Comparison of ENCODE assay signal across 13 mouse cellular contexts in the genomic region with DNA sequence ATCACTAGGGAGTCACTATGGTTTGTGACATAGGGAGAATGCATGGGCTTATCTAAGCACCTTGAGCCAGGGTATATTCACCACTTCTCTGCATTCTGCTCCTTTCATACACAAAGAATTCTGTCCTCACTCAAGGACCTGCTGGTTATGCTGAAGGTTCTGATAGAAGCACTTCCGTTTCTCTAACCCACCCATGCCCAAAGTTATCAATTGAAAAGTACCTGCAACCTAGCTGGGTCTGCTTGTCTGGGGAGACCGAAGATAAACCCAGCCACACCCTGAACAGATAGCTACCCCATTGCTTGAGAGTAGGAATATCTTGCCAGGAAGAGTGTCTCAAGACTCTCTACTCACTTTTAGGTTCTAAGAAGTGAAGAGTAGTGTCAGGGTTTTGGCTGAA.
DNase-seq lines count a peak whose midpoint lies in the region; ATAC-seq and TF ChIP-seq lines count a peak whose summit lies in the region.
"Had no signal": no experiment of that assay in that cellular context is flagged by ENCODE, and none has a peak within 500 bp of the region (broad histone marks: within the 10 kb centered on the region; RNA-seq: fewer than 3 reads in every experiment).

No protein-coding gene starts in this region.

- no peak for DNase-seq in liver, embryonic 11.5 days (ENCODE audit: low spot score)
- DNase-seq in midbrain, postnatal 0 days (ENCODE audit: low spot score), result no peak
- no peak for DNase-seq in kidney, postnatal 4 days
- DNase-seq in layer of hippocampus, adult 18-20 months (ENCODE audit: low spot score in 2 of 2), result no peak
- DNase-seq: adrenal gland, postnatal 14 days; cerebellum, adult 9-11 months; gastrocnemius, postnatal 14 days; left cerebral cortex, postnatal 4 days had no signal

- H3K27me3 ChIP-seq in forebrain, embryonic 12.5 days, result no peaks in the 10 kb centered on the region
- no peaks in the 10 kb centered on the region for H3K27me3 ChIP-seq in forebrain, embryonic 16.5 days (replicated peaks; ENCODE audit: control insufficient read depth, insufficient read depth, low read length)
- H3K27me3 ChIP-seq in intestine, embryonic 15.5 days (replicated peaks), result no peaks in the 10 kb centered on the region
- no peaks in the 10 kb centered on the region for H3K27me3 ChIP-seq in intestine, embryonic 16.5 days (replicated peaks; ENCODE audit: control insufficient read depth, insufficient read depth, low read length)
- H3K27me3 ChIP-seq in liver, embryonic 11.5 days (replicated peaks; ENCODE audit: control insufficient read depth, insufficient read depth, low read length), result no peaks in the 10 kb centered on the region
- H3K27me3 ChIP-seq in midbrain, postnatal 0 days (ENCODE audit: insufficient read depth, low read length), result no peaks in the 10 kb centered on the region
- H3K27me3 ChIP-seq: kidney, embryonic 15.5 days had no signal

- H3K9ac ChIP-seq in forebrain, embryonic 12.5 days, result no peak overlapping the region
- no peak overlapping the region for H3K9ac ChIP-seq in forebrain, embryonic 16.5 days (replicated peaks; ENCODE audit: low read depth, low read length)
- H3K9ac ChIP-seq in intestine, embryonic 15.5 days, result no peak overlapping the region
- H3K9ac ChIP-seq in intestine, embryonic 16.5 days (ENCODE audit: low read depth, low read length), result no peak overlapping the region
- peak overlapping the region; percentile 49; the same call in 1 of the 2 replicates for H3K9ac ChIP-seq in liver, embryonic 11.5 days (ENCODE audit: low read depth, low read length)
- H3K9ac ChIP-seq in midbrain, postnatal 0 days (replicated peaks; ENCODE audit: low read length, poor library complexity, severe bottlenecking), result no peak overlapping the region
- H3K9ac ChIP-seq: kidney, embryonic 15.5 days had no signal

- WGBS in forebrain, embryonic 12.5 days, result 98% methylated on average over 2 of the region's 2 CpGs
- WGBS in forebrain, embryonic 16.5 days, result 92% methylated on average over 2 of the region's 2 CpGs
- WGBS in intestine, embryonic 15.5 days, result 81% methylated on average over 2 of the region's 2 CpGs
- 80% methylated on average over 2 of the region's 2 CpGs for WGBS in intestine, embryonic 16.5 days
- WGBS in liver, embryonic 11.5 days, result 52% methylated on average over 2 of the region's 2 CpGs
- WGBS in midbrain, postnatal 0 days, result 81% methylated on average over 2 of the region's 2 CpGs

- no peaks in the 10 kb centered on the region for H3K9me3 ChIP-seq in forebrain, embryonic 12.5 days
- no peaks in the 10 kb centered on the region for H3K9me3 ChIP-seq in forebrain, embryonic 16.5 days (ENCODE audit: control insufficient read depth, low read length)
- H3K9me3 ChIP-seq in intestine, embryonic 15.5 days, result no peaks in the 10 kb centered on the region
- no peaks in the 10 kb centered on the region for H3K9me3 ChIP-seq in intestine, embryonic 16.5 days (ENCODE audit: control insufficient read depth, low read length)
- no peaks in the 10 kb centered on the region for H3K9me3 ChIP-seq in liver, embryonic 11.5 days (ENCODE audit: control insufficient read depth, low read length)
- no peaks in the 10 kb centered on the region for H3K9me3 ChIP-seq in midbrain, postnatal 0 days (ENCODE audit: low read length)
- H3K9me3 ChIP-seq: kidney, embryonic 15.5 days had no signal

- 0 out of 2 replicates have a peak, but pooled peaks cover 13% of the 10 kb centered on the region for H3K36me3 ChIP-seq in forebrain, embryonic 12.5 days (replicated peaks)
- no peaks in the 10 kb centered on the region for H3K36me3 ChIP-seq in forebrain, embryonic 16.5 days (ENCODE audit: control insufficient read depth, insufficient read depth)
- H3K36me3 ChIP-seq in intestine, embryonic 15.5 days, result no peaks in the 10 kb centered on the region
- H3K36me3 ChIP-seq in intestine, embryonic 16.5 days (ENCODE audit: control insufficient read depth, insufficient read depth, low read length), result no peaks in the 10 kb centered on the region
- no peaks in the 10 kb centered on the region; the same call in 1 of the 2 replicates for H3K36me3 ChIP-seq in liver, embryonic 11.5 days (ENCODE audit: control insufficient read depth, insufficient read depth, low read length)
- no peaks in the 10 kb centered on the region for H3K36me3 ChIP-seq in midbrain, postnatal 0 days (ENCODE audit: insufficient read depth, low read length)

- H3K27ac ChIP-seq in forebrain, embryonic 12.5 days, result peak overlapping the region; percentile 19; the same call in 1 of the 2 replicates
- H3K27ac ChIP-seq in forebrain, embryonic 16.5 days (ENCODE audit: low read length), result no peak overlapping the region
- H3K27ac ChIP-seq in intestine, embryonic 15.5 days, result peak overlapping the region; percentile 42; the same call in 1 of the 2 replicates
- no peak overlapping the region for H3K27ac ChIP-seq in intestine, embryonic 16.5 days (ENCODE audit: low read length)
- H3K27ac ChIP-seq in liver, embryonic 11.5 days (ENCODE audit: low read depth, low read length), result peak overlapping the region; percentile 95
- peak overlapping the region; percentile 74 for H3K27ac ChIP-seq in midbrain, postnatal 0 days (ENCODE audit: low read depth, low read length)
- H3K27ac ChIP-seq: kidney, embryonic 15.5 days had no signal

- no peak for TF ChIP-seq CTCF in midbrain, postnatal 0 days (IDR thresholded peaks at IDR 0.05)

- H3K4me2 ChIP-seq in forebrain, embryonic 12.5 days, result no peak overlapping the region
- H3K4me2 ChIP-seq in forebrain, embryonic 16.5 days (ENCODE audit: low read length), result no peak overlapping the region
- no peak overlapping the region for H3K4me2 ChIP-seq in intestine, embryonic 15.5 days (replicated peaks)
- H3K4me2 ChIP-seq in intestine, embryonic 16.5 days (ENCODE audit: low read depth, low read length), result no peak overlapping the region
- peak overlapping the region; percentile 38 for H3K4me2 ChIP-seq in liver, embryonic 11.5 days
- no peak overlapping the region for H3K4me2 ChIP-seq in midbrain, postnatal 0 days (ENCODE audit: low read depth, low read length, poor library complexity, severe bottlenecking)
- H3K4me2 ChIP-seq: kidney, embryonic 15.5 days had no signal

- ATAC-seq in forebrain, embryonic 12.5 days (ENCODE audit: low FRiP score), result no peak
- no peak for ATAC-seq in forebrain, embryonic 16.5 days
- no peak for ATAC-seq in intestine, embryonic 15.5 days
- no peak for ATAC-seq in intestine, embryonic 16.5 days
- ATAC-seq in liver, embryonic 11.5 days (replicated peaks; ENCODE audit: low FRiP score), result peak; percentile 90
- ATAC-seq in midbrain, postnatal 0 days (ENCODE audit: low FRiP score), result no peak

- peaks cover 45% of the 10 kb centered on the region for H3K4me1 ChIP-seq in forebrain, embryonic 12.5 days
- peaks cover 29% of the 10 kb centered on the region for H3K4me1 ChIP-seq in forebrain, embryonic 16.5 days (replicated peaks; ENCODE audit: control insufficient read depth, insufficient read depth, low read length)
- H3K4me1 ChIP-seq in intestine, embryonic 15.5 days (replicated peaks), result peaks cover 36% of the 10 kb centered on the region
- H3K4me1 ChIP-seq in intestine, embryonic 16.5 days (ENCODE audit: control insufficient read depth, insufficient read depth, low read length), result peaks cover 28% of the 10 kb centered on the region
- peaks cover 80% of the 10 kb centered on the region for H3K4me1 ChIP-seq in liver, embryonic 11.5 days (replicated peaks; ENCODE audit: control insufficient read depth, insufficient read depth, low read length)
- H3K4me1 ChIP-seq in midbrain, postnatal 0 days (ENCODE audit: insufficient read depth, low read length), result peaks cover 8% of the 10 kb centered on the region; the same call in 1 of the 2 replicates

- no peak overlapping the region for H3K4me3 ChIP-seq in forebrain, embryonic 12.5 days (replicated peaks)
- H3K4me3 ChIP-seq in forebrain, embryonic 16.5 days (replicated peaks; ENCODE audit: low read length), result no peak overlapping the region
- no peak overlapping the region for H3K4me3 ChIP-seq in intestine, embryonic 15.5 days (replicated peaks)
- H3K4me3 ChIP-seq in intestine, embryonic 16.5 days (ENCODE audit: low read length), result no peak overlapping the region
- H3K4me3 ChIP-seq in liver, embryonic 11.5 days (ENCODE audit: low read depth, low read length), result no peak overlapping the region
- H3K4me3 ChIP-seq in midbrain, postnatal 0 days (ENCODE audit: low read depth, low read length), result no peak overlapping the region
- H3K4me3 ChIP-seq: kidney, embryonic 15.5 days had no signal

Comparison
In these comparisons a context has a peak if more than half of its experiments do, and no peak if none do; other contexts are left out.
1. H3K27ac ChIP-seq: peak in forebrain, embryonic 12.5 days (single experiment), intestine, embryonic 15.5 days (single experiment), liver, embryonic 11.5 days (single experiment) and midbrain, postnatal 0 days (single experiment); none in forebrain, embryonic 16.5 days (single experiment) and intestine, embryonic 16.5 days (single experiment).